Mouse (Mus musculus) brain, embryonic 14.5 days (tissue): ENCODE measurements around the gene Kcnh2.

ENCODE experiments used
- CTCF ChIP-seq: fragments of 200-500 bp; IDR thresholded peaks from 2 replicates; pipeline ENCODE4 v1.5.1; 2012; ENCODE audit warnings: inconsistent platforms, mild to moderate bottlenecking, moderate library complexity, borderline replicate concordance; ENCODE audit not compliant: insufficient read depth, insufficient read length; ENCODE audit errors: extremely low read depth
- POLR2A ChIP-seq: fragments of 200-500 bp; IDR thresholded peaks from 2 replicates; pipeline ENCODE4 v1.6.1; 2012; ENCODE audit warnings: mild to moderate bottlenecking, inconsistent platforms, borderline replicate concordance; ENCODE audit not compliant: poor library complexity, insufficient read depth, insufficient read length, severe bottlenecking; ENCODE audit errors: extremely low read depth

DNA sequence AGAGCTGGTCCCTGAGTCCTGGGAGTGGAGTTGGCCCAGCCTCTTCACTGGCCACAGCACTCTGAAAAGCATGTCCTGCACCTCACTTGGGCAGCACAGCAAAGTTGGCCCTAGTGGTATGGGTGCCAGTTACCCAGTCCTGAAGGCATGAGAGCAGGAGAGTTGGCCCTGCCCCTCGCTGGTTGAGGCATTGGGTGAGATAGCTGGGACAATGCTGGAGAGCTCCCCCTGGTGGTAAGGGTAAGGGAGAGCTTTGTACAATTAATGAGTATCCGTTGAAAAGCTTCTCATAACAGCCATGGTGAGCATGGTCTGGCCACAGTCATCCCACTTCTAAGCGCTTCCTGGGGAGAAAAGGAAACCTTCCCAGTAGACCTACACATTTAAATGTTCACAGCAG, 48.2 kb downstream of the Kcnh2 start:
- TF ChIP-seq POLR2A (no peak), CTCF (peak; percentile 19; the same call in 1 of the 2 replicates)
